Mouse (Mus musculus) limb, embryonic 11.5 days (tissue): ENCODE data around the gene Traip. TPM values are rescaled to one million over a fixed set of nuclear protein-coding genes. Genes with fewer than 3 reads are reported as not detected.

Experiments
- ATAC-seq: fragments of 200-750 bp; cut with Nextera tagmentation; 2 replicates; pipeline ENCODE4 v1.8.0; 2017; ENCODE audit warnings: low read depth; ENCODE audit not compliant: insufficient number of reproducible peaks, low FRiP score, low TSS enrichment
- DNase-seq: peaks from one replicate; pipeline ENCODE4 v3.0.0-alpha.2; 2015; ENCODE audit warnings: low spot score
- H3K27ac ChIP-seq: fragments of 300-500 bp; sonication (generic); replicated peaks from 2 replicates; pipeline ENCODE4 v1.5.1; 2014; ENCODE audit warnings: low read depth, mild to moderate bottlenecking, low read length
- H3K27me3 ChIP-seq: fragments of 300-500 bp; sonication (generic); 2 replicates; pipeline ENCODE4 v1.6.1; 2014; ENCODE audit warnings: mild to moderate bottlenecking, low read length, mixed read lengths; ENCODE audit not compliant: control insufficient read depth, insufficient read depth
- H3K36me3 ChIP-seq: fragments of 300-500 bp; sonication (generic); 2 replicates; pipeline ENCODE4 v1.6.1; 2014; ENCODE audit warnings: mild to moderate bottlenecking, low read length, moderate library complexity, mixed read lengths; ENCODE audit not compliant: control insufficient read depth, insufficient read depth
- H3K4me1 ChIP-seq: fragments of 300-500 bp; sonication (generic); 2 replicates; pipeline ENCODE4 v1.6.1; 2014; ENCODE audit warnings: low read length, mixed read lengths; ENCODE audit not compliant: control insufficient read depth, insufficient read depth
- H3K4me2 ChIP-seq: fragments of 300-500 bp; sonication (generic); 2 replicates; pipeline ENCODE4 v1.6.1; 2014; ENCODE audit warnings: low read depth, mild to moderate bottlenecking, moderate library complexity; ENCODE audit not compliant: severe bottlenecking
- H3K4me3 ChIP-seq: fragments of 300-500 bp; sonication (generic); 2 replicates; pipeline ENCODE4 v1.5.1; 2014; ENCODE audit warnings: low read depth, low read length
- H3K9ac ChIP-seq: fragments of 300-500 bp; sonication (generic); 2 replicates; pipeline ENCODE4 v1.6.1; 2014; ENCODE audit warnings: mild to moderate bottlenecking, low read length
- H3K9me3 ChIP-seq: fragments of 300-500 bp; sonication (generic); 2 replicates; pipeline ENCODE4 v1.6.1; 2016; ENCODE audit warnings: low read length; ENCODE audit not compliant: control insufficient read depth
- WGBS: fragments of 180-500 bp; shearing (Covaris S2); extraction: QIAGEN DNeasy Blood & Tissue Kit; methylation state at CpG from one replicate; pipeline ENCODE4 v1.1.7; 2014; 5-methylcytosine and 5-hydroxymethylcytosine counted together
- polyA plus RNA-seq: library from polyadenylated mRNA; unstranded; fragments of >200 nt; fragmentation: Nextera tagmentation; extraction: Ambion mirVana; gene quantifications from 2 replicates; pipeline ENCODE4 v1.2.1, GENCODE M21; 2014

Gene Traip
- polyA plus RNA-seq, 1 experiment from 2014 or later: 41.4 TPM

DNA sequence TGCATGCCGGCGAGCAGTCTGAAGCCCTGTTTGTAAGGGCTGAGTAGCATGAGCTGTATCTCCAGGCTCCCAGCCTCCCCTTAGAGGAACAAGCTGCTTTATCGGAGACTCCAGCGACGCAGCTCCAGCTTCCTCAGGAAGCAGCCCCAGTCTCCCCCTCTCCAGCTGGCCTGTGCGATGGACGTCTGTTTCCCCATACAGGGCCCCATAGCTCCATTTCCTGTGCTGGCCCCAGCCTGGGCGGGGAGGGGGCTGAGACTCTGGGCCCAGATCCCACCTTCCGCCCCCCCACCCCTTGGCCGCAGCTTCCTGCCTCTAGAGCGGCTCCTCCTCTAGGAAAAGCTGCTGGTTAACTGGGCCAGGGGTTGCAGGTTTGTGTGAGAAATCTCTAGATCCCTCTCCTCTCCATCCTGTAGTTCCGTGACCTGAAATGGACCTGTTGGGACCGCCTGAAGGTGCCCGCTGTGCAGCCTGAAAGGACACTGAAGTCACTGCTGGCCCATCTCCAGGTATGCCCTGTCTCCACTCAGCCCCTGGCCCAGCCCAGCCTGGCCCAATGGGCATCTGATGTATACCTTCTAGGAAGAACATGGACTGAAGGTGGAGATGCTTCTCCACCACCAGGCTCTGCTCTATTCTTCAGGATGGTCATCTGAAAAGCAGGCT lies 32.9 kb downstream of the Traip start, which contains the start of gene Gm20661:
Gene Gm20661, plus strand, starts transcription at position 378 of the 666 bp plus-strand sequence.
- H3K4me1 ChIP-seq: peaks cover 41% of the 10 kb centered on the region
- ATAC-seq: peak; percentile 73
- 8% methylated on average over 14 of the region's 14 CpGs for WGBS

DNA sequence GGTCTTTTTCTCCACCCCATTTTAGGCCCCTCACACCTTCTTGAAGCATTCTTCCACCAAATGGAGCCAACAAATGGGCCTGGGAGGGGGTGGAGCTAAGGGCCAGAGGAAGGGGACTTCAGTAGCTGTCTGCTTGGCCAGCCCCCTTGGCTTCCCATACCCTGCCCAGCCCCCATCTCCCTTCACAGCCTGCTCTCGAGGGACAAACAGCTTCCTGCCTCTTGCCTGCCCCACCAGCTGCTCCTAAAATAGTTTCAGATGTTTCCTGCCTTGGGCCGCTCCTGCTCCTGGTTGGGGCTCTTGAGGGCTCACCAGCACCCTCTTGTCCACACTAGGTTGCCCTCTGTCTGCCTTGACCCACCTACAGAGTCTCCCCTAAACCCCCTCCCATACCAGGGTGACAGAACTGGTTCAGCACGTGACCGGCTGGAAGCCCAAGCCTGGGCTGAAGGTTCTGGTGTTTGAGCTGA lies 33.5 kb downstream of the Traip start:
- Histone ChIP-seq H3K9me3 (no peaks in the 10 kb centered on the region), H3K36me3 (0 out of 2 replicates have a peak, but pooled peaks cover 4% of the 10 kb centered on the region), H3K9ac (peak overlapping the region; percentile 85), H3K4me1 (peaks cover 43% of the 10 kb centered on the region), H3K27ac (peak overlapping the region; percentile 100), H3K4me2 (peak overlapping the region; percentile 99), H3K4me3 (peak overlapping the region; percentile 96), H3K27me3 (no peaks in the 10 kb centered on the region)
- 7% methylated on average over 4 of the region's 4 CpGs for WGBS
- peak; percentile 94 for DNase-seq
- peak; percentile 63 for ATAC-seq

More for the DNA sequence above, 32.9 kb downstream of the Traip start, which contains the start of gene Gm20661:
- H3K4me2 ChIP-seq: peak within 1 kb of the TSS; percentile 99
- DNase-seq: peak; percentile 94
- peak within 1 kb of the TSS; percentile 96 for H3K4me3 ChIP-seq
- no peaks in the 10 kb centered on the region for H3K27me3 ChIP-seq
- no peaks in the 10 kb centered on the region for H3K9me3 ChIP-seq
- H3K27ac ChIP-seq: peak within 1 kb of the TSS; percentile 100
- peak within 1 kb of the TSS; percentile 85 for H3K9ac ChIP-seq
- H3K36me3 ChIP-seq: 0 out of 2 replicates have a peak, but pooled peaks cover 4% of the 10 kb centered on the region

GRCm38 (mm10) chr9:107984052-107984753 lies 34.3 kb downstream of the Traip start:
- H3K27ac ChIP-seq: peak overlapping the region; percentile 100
- H3K4me2 ChIP-seq: peak overlapping the region; percentile 99
- peaks cover 43% of the 10 kb centered on the region for H3K4me1 ChIP-seq
- no peaks in the 10 kb centered on the region for H3K9me3 ChIP-seq
- ATAC-seq: no peak
- 0 out of 2 replicates have a peak, but pooled peaks cover 4% of the 10 kb centered on the region for H3K36me3 ChIP-seq
- WGBS: 23% methylated on average over 19 of the region's 19 CpGs
- peak; percentile 47 for DNase-seq
- no peaks in the 10 kb centered on the region for H3K27me3 ChIP-seq
- peak overlapping the region; percentile 85 for H3K9ac ChIP-seq
- peak overlapping the region; percentile 96 for H3K4me3 ChIP-seq

DNA sequence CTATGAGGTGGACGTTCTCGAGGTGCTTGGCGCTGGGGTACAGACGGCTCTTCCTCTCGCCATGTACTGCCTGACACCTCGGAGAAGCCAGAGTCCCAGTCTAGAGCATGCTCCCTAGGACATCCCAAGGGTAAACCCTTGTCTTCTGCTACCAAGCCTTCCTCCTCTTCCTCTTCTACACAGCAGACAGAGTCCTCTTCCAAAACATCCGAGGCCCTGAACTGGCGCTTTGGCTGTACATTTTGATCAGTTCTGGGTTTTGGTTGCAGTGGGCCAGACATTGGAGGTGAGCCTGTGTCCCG lies 34.8 kb downstream of the Traip start:
- Histone ChIP-seq H3K4me2 (peak overlapping the region; percentile 99), H3K4me3 (peak overlapping the region; percentile 96), H3K4me1 (peaks cover 43% of the 10 kb centered on the region), H3K27me3 (no peaks in the 10 kb centered on the region), H3K9ac (peak overlapping the region; percentile 85), H3K27ac (peak overlapping the region; percentile 100), H3K9me3 (no peaks in the 10 kb centered on the region), H3K36me3 (0 out of 2 replicates have a peak, but pooled peaks cover 4% of the 10 kb centered on the region)
- DNase-seq (no peak), ATAC-seq (no peak)
- WGBS: 28% methylated on average over 9 of the region's 9 CpGs

GRCm38 (mm10) chr9:107985131-107986119 lies 35.5 kb downstream of the Traip start, which contains the start of gene Inka1:
Gene Inka1 (minus strand): TSS chr9:107985879.
- Histone ChIP-seq H3K4me1 (peaks cover 38% of the 10 kb centered on the region), H3K27me3 (no peaks in the 10 kb centered on the region), H3K4me2 (peak within 1 kb of the TSS; percentile 99), H3K36me3 (0 out of 2 replicates have a peak, but pooled peaks cover 4% of the 10 kb centered on the region), H3K9ac (peak within 1 kb of the TSS; percentile 85), H3K4me3 (peak within 1 kb of the TSS; percentile 96), H3K9me3 (no peaks in the 10 kb centered on the region), H3K27ac (peak within 1 kb of the TSS; percentile 100)
- peak; percentile 96 for DNase-seq
- WGBS: under 1% methylated on average over 58 of the region's 58 CpGs
- ATAC-seq: peak; percentile 34

- peak overlapping the region; percentile 99 for H3K4me2 ChIP-seq
- DNase-seq (peak; percentile 92), ATAC-seq (no peak)
- 0 out of 2 replicates have a peak, but pooled peaks cover 4% of the 10 kb centered on the region for H3K36me3 ChIP-seq
- no peaks in the 10 kb centered on the region for H3K9me3 ChIP-seq
- no peaks in the 10 kb centered on the region for H3K27me3 ChIP-seq
- H3K4me1 ChIP-seq: peaks cover 28% of the 10 kb centered on the region
- H3K27ac ChIP-seq: peak overlapping the region; percentile 100
- 5% methylated on average over 18 of the region's 18 CpGs for WGBS
- peak overlapping the region; percentile 96 for H3K4me3 ChIP-seq
- H3K9ac ChIP-seq: peak overlapping the region; percentile 39; the same call in 1 of the 2 replicates
These were observed 36.4 kb downstream of the Traip start for GRCm38 (mm10) chr9:107986376-107986775.

GRCm38 (mm10) chr9:107987950-107988349 lies 38.0 kb downstream of the Traip start:
- Histone ChIP-seq H3K27me3 (no peaks in the 10 kb centered on the region), H3K9ac (no peak overlapping the region), H3K4me1 (peaks cover 18% of the 10 kb centered on the region), H3K4me2 (no peak overlapping the region), H3K4me3 (no peak overlapping the region), H3K27ac (no peak overlapping the region), H3K36me3 (0 out of 2 replicates have a peak, but pooled peaks cover 4% of the 10 kb centered on the region), H3K9me3 (no peaks in the 10 kb centered on the region)
- DNase-seq (no peak), ATAC-seq (no peak)
- 68% methylated on average over 3 of the region's 3 CpGs for WGBS
